In the genomic region with DNA sequence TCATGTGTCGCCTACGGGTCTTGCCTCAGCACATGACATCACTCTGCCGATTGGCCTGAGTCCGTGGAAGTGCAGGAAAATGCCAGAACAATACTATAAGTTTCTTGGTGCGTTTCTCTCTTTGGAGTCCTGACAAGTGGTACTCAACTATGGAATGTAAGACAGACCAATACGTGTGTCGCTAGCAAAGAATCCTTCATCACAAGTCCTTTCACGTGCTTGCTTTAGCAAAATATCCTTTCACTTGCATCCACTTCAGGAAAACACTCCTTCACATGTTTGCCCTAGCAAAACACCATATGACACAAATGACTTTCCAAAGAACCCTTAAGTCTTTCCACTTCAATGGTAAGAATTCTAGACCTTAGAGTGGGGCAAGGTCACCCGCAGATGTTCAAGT, we compare ENCODE assay signal across 25 mouse cellular contexts.
"Had no signal": no experiment of that assay in that cellular context is flagged by ENCODE, and none has a peak within 500 bp of the region (broad histone marks: within the 10 kb centered on the region; RNA-seq: fewer than 3 reads in every experiment).

No protein-coding gene starts in this region.

- DNase-seq: gastrocnemius, postnatal 14 days; gastrocnemius, postnatal 36 days; heart, adult 11 months; heart, adult 2 months; heart, postnatal 14 days; heart, postnatal 36 days; kidney, adult 11 months; kidney, adult 2 months; kidney, adult 9 months; kidney, postnatal 14 days; kidney, postnatal 36 days; layer of hippocampus, adult 9-11 months; layer of hippocampus, postnatal 36 days; left cerebral cortex, postnatal 4 days had no signal

- ATAC-seq: hindbrain, postnatal 0 days; intestine, embryonic 16.5 days had no signal

- H3K4me3 ChIP-seq: heart, adult 2 months; heart, embryonic 13.5 days; heart, embryonic 15.5 days; hindbrain, embryonic 13.5 days; hindbrain, embryonic 15.5 days; kidney, embryonic 15.5 days; limb, embryonic 13.5 days; limb, embryonic 15.5 days had no signal

- H3K4me2 ChIP-seq: heart, embryonic 11.5 days; heart, embryonic 13.5 days; heart, embryonic 15.5 days; hindbrain, embryonic 13.5 days; hindbrain, embryonic 15.5 days; kidney, embryonic 15.5 days; limb, embryonic 13.5 days; limb, embryonic 15.5 days had no signal

- H3K36me3 ChIP-seq: heart, embryonic 13.5 days; heart, embryonic 15.5 days; hindbrain, embryonic 13.5 days; hindbrain, embryonic 15.5 days; kidney, embryonic 15.5 days; limb, embryonic 13.5 days; limb, embryonic 15.5 days had no signal

- H3K27ac ChIP-seq: heart, adult 2 months; heart, embryonic 13.5 days; heart, embryonic 15.5 days; hindbrain, embryonic 13.5 days; hindbrain, embryonic 15.5 days; hindbrain, postnatal 0 days; kidney, embryonic 15.5 days; kidney, postnatal 0 days; limb, embryonic 13.5 days; limb, embryonic 15.5 days had no signal

- H3K9ac ChIP-seq: heart, embryonic 13.5 days; heart, embryonic 15.5 days; hindbrain, embryonic 13.5 days; hindbrain, embryonic 15.5 days; kidney, embryonic 15.5 days; limb, embryonic 13.5 days; limb, embryonic 15.5 days had no signal

- H3K4me1 ChIP-seq: heart, embryonic 13.5 days; heart, embryonic 15.5 days; hindbrain, embryonic 13.5 days; hindbrain, embryonic 15.5 days; kidney, embryonic 15.5 days; limb, embryonic 13.5 days; limb, embryonic 15.5 days had no signal

- H3K9me3 ChIP-seq: heart, embryonic 13.5 days; heart, embryonic 15.5 days; hindbrain, embryonic 13.5 days; hindbrain, embryonic 15.5 days; kidney, embryonic 15.5 days; limb, embryonic 13.5 days; limb, embryonic 15.5 days had no signal

- H3K27me3 ChIP-seq: heart, embryonic 13.5 days; heart, embryonic 15.5 days; hindbrain, embryonic 13.5 days; hindbrain, embryonic 15.5 days; kidney, embryonic 15.5 days; limb, embryonic 13.5 days; limb, embryonic 15.5 days had no signal
